Comparison of ENCODE assay signal across 9 mouse cellular contexts in the genomic region with DNA sequence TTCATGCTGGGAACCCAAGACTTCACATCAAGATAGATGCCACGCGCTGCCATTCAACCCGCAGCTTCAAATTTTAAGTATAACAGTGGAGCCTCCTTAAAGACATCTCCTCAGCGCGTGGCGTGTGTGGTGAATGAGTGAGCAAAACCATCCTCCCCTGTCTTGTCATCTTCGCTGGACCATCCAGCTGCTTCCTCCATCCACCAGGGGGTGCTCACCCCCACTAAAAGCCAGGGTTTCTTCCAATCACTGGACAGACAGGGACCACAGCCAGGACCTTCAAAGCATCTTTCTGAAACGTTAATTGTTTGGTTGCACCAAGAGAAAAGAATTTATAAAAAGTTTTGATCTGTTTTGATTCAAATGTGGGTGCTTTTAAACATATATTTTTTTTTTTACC.
DNase-seq lines count a peak whose midpoint lies in the region; ATAC-seq lines count a peak whose summit lies in the region.
"Had no signal": no experiment of that assay in that cellular context is flagged by ENCODE, and none has a peak within 500 bp of the region (broad histone marks: within the 10 kb centered on the region; RNA-seq: fewer than 3 reads in every experiment).

No protein-coding gene starts in this region.

- H3K27ac ChIP-seq in intestine, embryonic 14.5 days (ENCODE audit: low read depth), result no peak overlapping the region
- no peak overlapping the region for H3K27ac ChIP-seq in intestine, embryonic 15.5 days
- H3K27ac ChIP-seq in forebrain, embryonic 13.5 days, result no peak overlapping the region
- H3K27ac ChIP-seq in liver, embryonic 13.5 days, result no peak overlapping the region
- H3K27ac ChIP-seq: limb, embryonic 15.5 days had no signal

- no peak overlapping the region for H3K4me2 ChIP-seq in intestine, embryonic 14.5 days (ENCODE audit: low read length)
- no peak overlapping the region for H3K4me2 ChIP-seq in intestine, embryonic 15.5 days (replicated peaks)
- H3K4me2 ChIP-seq in forebrain, embryonic 13.5 days, result no peak overlapping the region
- no peak overlapping the region for H3K4me2 ChIP-seq in liver, embryonic 13.5 days
- H3K4me2 ChIP-seq: limb, embryonic 15.5 days had no signal

- WGBS in intestine, embryonic 14.5 days, result 21% methylated on average over 8 of the region's 8 CpGs
- 27% methylated on average over 8 of the region's 8 CpGs for WGBS in intestine, embryonic 15.5 days
- WGBS in forebrain, embryonic 13.5 days, result 33% methylated on average over 8 of the region's 8 CpGs
- WGBS in liver, embryonic 13.5 days (ENCODE audit: insufficient replicate concordance), result 20% methylated on average over 8 of the region's 8 CpGs

- no peaks in the 10 kb centered on the region for H3K4me1 ChIP-seq in intestine, embryonic 14.5 days (replicated peaks; ENCODE audit: control insufficient read depth, insufficient read depth, low read length)
- no peaks in the 10 kb centered on the region for H3K4me1 ChIP-seq in intestine, embryonic 15.5 days (replicated peaks)
- H3K4me1 ChIP-seq in forebrain, embryonic 13.5 days, result peaks cover 28% of the 10 kb centered on the region
- no peaks in the 10 kb centered on the region for H3K4me1 ChIP-seq in liver, embryonic 13.5 days (replicated peaks)

- H3K9me3 ChIP-seq in intestine, embryonic 14.5 days (ENCODE audit: control insufficient read depth, low read length), result no peaks in the 10 kb centered on the region
- H3K9me3 ChIP-seq in intestine, embryonic 15.5 days, result no peaks in the 10 kb centered on the region
- H3K9me3 ChIP-seq in forebrain, embryonic 13.5 days (replicated peaks), result no peaks in the 10 kb centered on the region
- H3K9me3 ChIP-seq in liver, embryonic 13.5 days (replicated peaks), result no peaks in the 10 kb centered on the region
- H3K9me3 ChIP-seq: limb, embryonic 15.5 days had no signal

- H3K9ac ChIP-seq in intestine, embryonic 14.5 days (ENCODE audit: low read length), result no peak overlapping the region
- no peak overlapping the region for H3K9ac ChIP-seq in intestine, embryonic 15.5 days
- H3K9ac ChIP-seq in forebrain, embryonic 13.5 days, result no peak overlapping the region
- H3K9ac ChIP-seq in liver, embryonic 13.5 days, result no peak overlapping the region
- H3K9ac ChIP-seq: limb, embryonic 15.5 days had no signal

- ATAC-seq in intestine, embryonic 14.5 days (replicated peaks; ENCODE audit: low FRiP score, low TSS enrichment, low read depth), result no peak
- ATAC-seq in intestine, embryonic 15.5 days, result no peak
- ATAC-seq in forebrain, embryonic 13.5 days, result peak; percentile 63; the same call in 1 of the 2 replicates
- ATAC-seq in liver, embryonic 13.5 days (ENCODE audit: low read depth), result no peak
- no peak for ATAC-seq in erythroid progenitor cell, adult 5-6 weeks (replicated peaks; ENCODE audit: low FRiP score, poor library complexity, severe bottlenecking)

- H3K4me3 ChIP-seq in intestine, embryonic 14.5 days (ENCODE audit: low read depth, low read length), result no peak overlapping the region
- no peak overlapping the region for H3K4me3 ChIP-seq in intestine, embryonic 15.5 days (replicated peaks)
- H3K4me3 ChIP-seq in forebrain, embryonic 13.5 days, result no peak overlapping the region
- H3K4me3 ChIP-seq in liver, embryonic 13.5 days (replicated peaks), result no peak overlapping the region
- H3K4me3 ChIP-seq: limb, embryonic 15.5 days had no signal

- peak; percentile 70 for DNase-seq in intestine, embryonic 14.5 days (ENCODE audit: low spot score)
- DNase-seq in adrenal gland, postnatal 4 days (ENCODE audit: low spot score in 2 of 2), result peak; percentile 13 to 44
- peak; percentile 8 to 51 for DNase-seq in kidney, adult 8-10 months
- peak; percentile 4 for DNase-seq in liver, embryonic 13.5 days
- peak; percentile 21 for DNase-seq in retina, postnatal 7 days (ENCODE audit: low read depth, low spot score)

- no peaks in the 10 kb centered on the region for H3K36me3 ChIP-seq in intestine, embryonic 14.5 days (ENCODE audit: control insufficient read depth, insufficient read depth, low read length)
- H3K36me3 ChIP-seq in intestine, embryonic 15.5 days, result no peaks in the 10 kb centered on the region
- no peaks in the 10 kb centered on the region for H3K36me3 ChIP-seq in forebrain, embryonic 13.5 days (ENCODE audit: poor library complexity, severe bottlenecking)
- H3K36me3 ChIP-seq in liver, embryonic 13.5 days, result no peaks in the 10 kb centered on the region
- H3K36me3 ChIP-seq: limb, embryonic 15.5 days had no signal

- H3K27me3 ChIP-seq in intestine, embryonic 14.5 days (replicated peaks; ENCODE audit: control insufficient read depth, insufficient read depth, low read length), result no peaks in the 10 kb centered on the region
- no peaks in the 10 kb centered on the region for H3K27me3 ChIP-seq in intestine, embryonic 15.5 days (replicated peaks)
- H3K27me3 ChIP-seq in forebrain, embryonic 13.5 days, result no peaks in the 10 kb centered on the region
- no peaks in the 10 kb centered on the region for H3K27me3 ChIP-seq in liver, embryonic 13.5 days
- H3K27me3 ChIP-seq: limb, embryonic 15.5 days had no signal

Comparison
In these comparisons a context has a peak if more than half of its experiments do, and no peak if none do; other contexts are left out.
1. DNase-seq: peak in every context shown above with its lines; median percentile 70 in intestine, embryonic 14.5 days; 30 in kidney, adult 8-10 months; 28 in adrenal gland, postnatal 4 days; 21 in retina, postnatal 7 days; 4 in liver, embryonic 13.5 days.